ENCODE assay signal across 8 mouse cellular contexts in the genomic region with DNA sequence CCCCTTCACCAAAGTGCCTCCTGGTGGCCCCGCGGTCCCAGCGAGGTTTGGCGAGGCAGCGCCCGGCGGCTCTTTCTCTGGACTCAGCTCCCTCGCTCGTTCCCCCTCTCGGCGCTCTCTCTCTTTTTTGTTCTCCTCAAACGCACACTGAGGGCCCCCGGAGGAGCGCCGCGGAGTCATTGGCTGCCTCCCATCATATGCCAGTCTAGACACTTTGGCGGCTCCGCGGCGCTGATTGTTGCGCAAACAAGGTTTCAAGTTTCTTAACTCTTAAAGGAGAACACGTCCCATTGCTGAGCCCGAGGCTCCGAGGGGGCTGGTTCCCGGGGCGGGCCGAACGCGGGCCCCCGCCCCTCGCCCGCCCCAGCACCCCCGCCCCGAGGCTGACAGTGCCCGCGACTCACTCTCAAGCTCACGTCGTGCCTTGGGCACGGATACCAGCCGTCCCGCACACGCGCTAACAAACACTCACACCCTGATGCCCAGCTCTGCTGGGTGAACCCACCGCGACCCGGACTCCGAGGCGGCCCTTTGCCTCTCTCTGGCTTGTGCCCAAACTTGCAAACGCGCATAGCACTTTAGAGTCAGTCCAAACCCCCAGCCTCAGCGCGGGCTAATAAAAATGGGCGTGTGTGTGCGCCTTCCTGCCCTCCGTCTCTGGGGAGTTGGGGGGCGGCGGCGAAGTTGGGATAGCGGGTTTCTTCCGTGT. TPM values are rescaled to one million over a fixed set of nuclear protein-coding genes. Genes with fewer than 3 reads are reported as not detected.
DNase-seq lines count a peak whose midpoint lies in the region; ATAC-seq lines count a peak whose summit lies in the region.

A gene (minus strand): TSS at position 207 of the 709 bp plus-strand sequence.

- H3K27ac ChIP-seq in embryonic facial prominence, embryonic 10.5 days (replicated peaks): peak within 1 kb of the TSS; percentile 97
- peak within 1 kb of the TSS; percentile 98 for H3K27ac ChIP-seq in limb, embryonic 11.5 days (replicated peaks; ENCODE audit: low read depth, low read length)
- H3K27ac ChIP-seq in midbrain, embryonic 13.5 days: peak within 1 kb of the TSS; percentile 84

- peaks cover 85% of the 10 kb centered on the region for H3K4me1 ChIP-seq in embryonic facial prominence, embryonic 10.5 days
- peaks cover 32% of the 10 kb centered on the region for H3K4me1 ChIP-seq in limb, embryonic 11.5 days (ENCODE audit: control insufficient read depth, insufficient read depth, low read length)
- peaks cover 66% of the 10 kb centered on the region for H3K4me1 ChIP-seq in midbrain, embryonic 13.5 days (replicated peaks)

- H3K9ac ChIP-seq in limb, embryonic 11.5 days (ENCODE audit: low read length): peak within 1 kb of the TSS; percentile 99
- H3K9ac ChIP-seq in midbrain, embryonic 13.5 days (replicated peaks): peak within 1 kb of the TSS; percentile 77

- no peaks in the 10 kb centered on the region for H3K36me3 ChIP-seq in embryonic facial prominence, embryonic 10.5 days (replicated peaks)
- H3K36me3 ChIP-seq in limb, embryonic 11.5 days (ENCODE audit: control insufficient read depth, insufficient read depth, low read length): no peaks in the 10 kb centered on the region
- no peaks in the 10 kb centered on the region for H3K36me3 ChIP-seq in midbrain, embryonic 13.5 days

- H3K4me2 ChIP-seq in limb, embryonic 11.5 days (ENCODE audit: low read depth, severe bottlenecking): peak within 1 kb of the TSS; percentile 94
- H3K4me2 ChIP-seq in midbrain, embryonic 13.5 days (replicated peaks): peak within 1 kb of the TSS; percentile 93

- WGBS in embryonic facial prominence, embryonic 10.5 days: under 1% methylated on average over 60 of the region's 60 CpGs
- WGBS in limb, embryonic 11.5 days: 1% methylated on average over 54 of the region's 60 CpGs
- under 1% methylated on average over 60 of the region's 60 CpGs for WGBS in midbrain, embryonic 13.5 days

- H3K27me3 ChIP-seq in embryonic facial prominence, embryonic 10.5 days (replicated peaks; ENCODE audit: low read depth, poor library complexity, severe bottlenecking): peaks cover 29% of the 10 kb centered on the region
- no peaks in the 10 kb centered on the region for H3K27me3 ChIP-seq in limb, embryonic 11.5 days (ENCODE audit: control insufficient read depth, insufficient read depth, low read length)
- peaks cover 43% of the 10 kb centered on the region for H3K27me3 ChIP-seq in midbrain, embryonic 13.5 days

- H3K9me3 ChIP-seq in embryonic facial prominence, embryonic 10.5 days: no peaks in the 10 kb centered on the region
- no peaks in the 10 kb centered on the region for H3K9me3 ChIP-seq in limb, embryonic 11.5 days (ENCODE audit: control insufficient read depth, low read length)
- H3K9me3 ChIP-seq in midbrain, embryonic 13.5 days: no peaks in the 10 kb centered on the region

- peak; percentile 61 for ATAC-seq in limb, embryonic 11.5 days (ENCODE audit: insufficient number of reproducible peaks, low FRiP score, low TSS enrichment, low read depth)
- ATAC-seq in midbrain, embryonic 13.5 days: peak; percentile 64

- peak within 1 kb of the TSS; percentile 91 for H3K4me3 ChIP-seq in embryonic facial prominence, embryonic 10.5 days
- peak within 1 kb of the TSS; percentile 88 for H3K4me3 ChIP-seq in limb, embryonic 11.5 days (ENCODE audit: low read depth, low read length)
- H3K4me3 ChIP-seq in midbrain, embryonic 13.5 days (replicated peaks): peak within 1 kb of the TSS; percentile 50

- peak; percentile 15 to 21 for DNase-seq in cerebellum, adult 18-20 months
- no peak for DNase-seq in cerebellum, adult 11 months
- DNase-seq in embryonic facial prominence, embryonic 10.5 days (ENCODE audit: low spot score): peak; percentile 97
- peak; percentile 99 for DNase-seq in heart, adult 11 months
- peak; percentile 91 for DNase-seq in kidney, adult 18-20 months
- peak; percentile 97 for DNase-seq in limb, embryonic 11.5 days (ENCODE audit: low spot score)
- peak; percentile 43 to 72 for DNase-seq in spleen, postnatal 10 days (ENCODE audit: low spot score in 2 of 2)

RNA-seq across cellular contexts. Expression of the gene that starts here (rescaled TPM):
- 7.2 and 7.3 TPM in 2 replicates for polyA plus RNA-seq in embryonic facial prominence, embryonic 10.5 days (2016; fragmentation: Nextera tagmentation; extraction: Ambion mirVana)
- polyA plus RNA-seq in limb, embryonic 11.5 days (2014; fragmentation: Nextera tagmentation; extraction: Ambion mirVana): 10.1 and 12.3 TPM in 2 replicates
- 1.2 and 2.4 TPM in 2 replicates for polyA plus RNA-seq in midbrain, embryonic 13.5 days (2015; fragmentation: Nextera tagmentation; extraction: Ambion mirVana)
